Mouse (Mus musculus): ENCODE results near the gene Ubl3. TPM values are rescaled to one million over a fixed set of nuclear protein-coding genes. Genes with fewer than 3 reads are reported as not detected.
A peak's percentile ranks its signal among the peaks of the same experiment; 100 is the strongest.

The Ubl3 gene
- polyA plus RNA-seq, 1 experiment from 2014 or later: 76.6 TPM

GRCm38 (mm10) chr5:148554701-148555100 is 2.1 kb upstream of the Ubl3 start:
- Histone ChIP-seq H3K4me2 (replicated peaks; ENCODE audit: low read depth, low read length) (peak overlapping the region; percentile 34), H3K4me1 (replicated peaks; ENCODE audit: control insufficient read depth, insufficient read depth, low read length) (peaks cover 9% of the 10 kb centered on the region; the same call in 1 of the 2 replicates), H3K27ac (ENCODE audit: low read depth, low read length) (no peak overlapping the region), H3K4me3 (ENCODE audit: low read depth, low read length) (peak overlapping the region; percentile 13; the same call in 1 of the 2 replicates), H3K36me3 (ENCODE audit: control insufficient read depth, insufficient read depth, low read length) (no peaks in the 10 kb centered on the region), H3K9ac (ENCODE audit: low read depth, low read length) (peak overlapping the region; percentile 15; the same call in 1 of the 2 replicates), H3K27me3 (ENCODE audit: control insufficient read depth, insufficient read depth, low read length) (no peaks in the 10 kb centered on the region; the same call in 1 of the 2 replicates), H3K9me3 (ENCODE audit: control insufficient read depth, low read length) (no peaks in the 10 kb centered on the region)
- ATAC-seq (ENCODE audit: low FRiP score) (no peak), DNase-seq (ENCODE audit: low spot score) (peak; percentile 35)
- 4% methylated on average over 16 of the region's 16 CpGs for WGBS

- Histone ChIP-seq H3K4me1 (replicated peaks; ENCODE audit: control insufficient read depth, insufficient read depth, low read length) (peaks cover 12% of the 10 kb centered on the region; the same call in 1 of the 2 replicates), H3K27ac (ENCODE audit: low read depth, low read length) (no peak overlapping the region), H3K4me3 (ENCODE audit: low read depth, low read length) (no peak overlapping the region), H3K9me3 (ENCODE audit: control insufficient read depth, low read length) (no peaks in the 10 kb centered on the region), H3K36me3 (ENCODE audit: control insufficient read depth, insufficient read depth, low read length) (no peaks in the 10 kb centered on the region), H3K9ac (ENCODE audit: low read depth, low read length) (no peak overlapping the region), H3K27me3 (ENCODE audit: control insufficient read depth, insufficient read depth, low read length) (no peaks in the 10 kb centered on the region; the same call in 1 of the 2 replicates), H3K4me2 (replicated peaks; ENCODE audit: low read depth, low read length) (peak overlapping the region; percentile 34)
- WGBS: 15% methylated on average over 7 of the region's 7 CpGs
- ATAC-seq (ENCODE audit: low FRiP score) (no peak), DNase-seq (ENCODE audit: low spot score) (no peak)
Measured at GRCm38 (mm10) chr5:148554242-148554641, 1.7 kb upstream of the Ubl3 start.

GRCm38 (mm10) chr5:148553723-148554122 is 1.1 kb upstream of the Ubl3 start:
- Histone ChIP-seq H3K27me3 (ENCODE audit: control insufficient read depth, insufficient read depth, low read length) (no peaks in the 10 kb centered on the region; the same call in 1 of the 2 replicates), H3K4me1 (replicated peaks; ENCODE audit: control insufficient read depth, insufficient read depth, low read length) (peaks cover 13% of the 10 kb centered on the region; the same call in 1 of the 2 replicates), H3K9ac (ENCODE audit: low read depth, low read length) (no peak overlapping the region), H3K27ac (ENCODE audit: low read depth, low read length) (no peak overlapping the region), H3K9me3 (ENCODE audit: control insufficient read depth, low read length) (no peaks in the 10 kb centered on the region), H3K4me3 (ENCODE audit: low read depth, low read length) (no peak overlapping the region), H3K4me2 (replicated peaks; ENCODE audit: low read depth, low read length) (no peak overlapping the region), H3K36me3 (ENCODE audit: control insufficient read depth, insufficient read depth, low read length) (no peaks in the 10 kb centered on the region)
- ATAC-seq (ENCODE audit: low FRiP score): no peak
- DNase-seq (ENCODE audit: low spot score): no peak
- 25% methylated on average over 14 of the region's 14 CpGs for WGBS

- peak overlapping the region; percentile 90 for H3K9ac ChIP-seq (ENCODE audit: low read depth, low read length)
- no peak for ATAC-seq (ENCODE audit: low FRiP score)
Measured at GRCm38 (mm10) chr5:148551764-148552136, 839 bp downstream of the Ubl3 start.

GRCm38 (mm10) chr5:148550821-148551763 is 1.5 kb downstream of the Ubl3 start:
- under 1% methylated on average over 28 of the region's 28 CpGs for WGBS
- Histone ChIP-seq H3K36me3 (ENCODE audit: control insufficient read depth, insufficient read depth, low read length) (no peaks in the 10 kb centered on the region), H3K27ac (ENCODE audit: low read depth, low read length) (peak overlapping the region; percentile 99), H3K4me1 (replicated peaks; ENCODE audit: control insufficient read depth, insufficient read depth, low read length) (peaks cover 13% of the 10 kb centered on the region), H3K27me3 (ENCODE audit: control insufficient read depth, insufficient read depth, low read length) (no peaks in the 10 kb centered on the region; the same call in 1 of the 2 replicates), H3K9me3 (ENCODE audit: control insufficient read depth, low read length) (no peaks in the 10 kb centered on the region), H3K9ac (ENCODE audit: low read depth, low read length) (peak overlapping the region; percentile 90), H3K4me3 (ENCODE audit: low read depth, low read length) (peak overlapping the region; percentile 67), H3K4me2 (replicated peaks; ENCODE audit: low read depth, low read length) (peak overlapping the region; percentile 72)
- DNase-seq (ENCODE audit: low spot score) (peak; percentile 67), ATAC-seq (ENCODE audit: low FRiP score) (no peak)

More at GRCm38 (mm10) chr5:148551764-148552136, 839 bp downstream of the Ubl3 start:
- peaks cover 13% of the 10 kb centered on the region for H3K4me1 ChIP-seq (replicated peaks; ENCODE audit: control insufficient read depth, insufficient read depth, low read length)
- no peaks in the 10 kb centered on the region for H3K9me3 ChIP-seq (ENCODE audit: control insufficient read depth, low read length)
- peak overlapping the region; percentile 99 for H3K27ac ChIP-seq (ENCODE audit: low read depth, low read length)
- peak overlapping the region; percentile 67 for H3K4me3 ChIP-seq (ENCODE audit: low read depth, low read length)
- H3K36me3 ChIP-seq (ENCODE audit: control insufficient read depth, insufficient read depth, low read length): no peaks in the 10 kb centered on the region
- WGBS: under 1% methylated on average over 17 of the region's 17 CpGs
- H3K4me2 ChIP-seq (replicated peaks; ENCODE audit: low read depth, low read length): peak overlapping the region; percentile 72
- H3K27me3 ChIP-seq (ENCODE audit: control insufficient read depth, insufficient read depth, low read length): no peaks in the 10 kb centered on the region; the same call in 1 of the 2 replicates
- DNase-seq (ENCODE audit: low spot score): peak; percentile 56

GRCm38 (mm10) chr5:148550393-148550792 is 2.2 kb downstream of the Ubl3 start:
- Histone ChIP-seq H3K9me3 (ENCODE audit: control insufficient read depth, low read length) (no peaks in the 10 kb centered on the region), H3K4me3 (ENCODE audit: low read depth, low read length) (peak overlapping the region; percentile 67), H3K9ac (ENCODE audit: low read depth, low read length) (peak overlapping the region; percentile 59), H3K27ac (ENCODE audit: low read depth, low read length) (no peak overlapping the region), H3K36me3 (ENCODE audit: control insufficient read depth, insufficient read depth, low read length) (no peaks in the 10 kb centered on the region), H3K4me2 (replicated peaks; ENCODE audit: low read depth, low read length) (peak overlapping the region; percentile 72), H3K4me1 (replicated peaks; ENCODE audit: control insufficient read depth, insufficient read depth, low read length) (peaks cover 13% of the 10 kb centered on the region), H3K27me3 (ENCODE audit: control insufficient read depth, insufficient read depth, low read length) (no peaks in the 10 kb centered on the region; the same call in 1 of the 2 replicates)
- peak; percentile 19 for DNase-seq (ENCODE audit: low spot score)
- WGBS: 1% methylated on average over 6 of the region's 6 CpGs
- ATAC-seq (ENCODE audit: low FRiP score): no peak

GRCm38 (mm10) chr5:148549307-148549706 is 3.3 kb downstream of the Ubl3 start:
- Histone ChIP-seq H3K9me3 (ENCODE audit: control insufficient read depth, low read length) (no peaks in the 10 kb centered on the region), H3K27me3 (ENCODE audit: control insufficient read depth, insufficient read depth, low read length) (no peaks in the 10 kb centered on the region; the same call in 1 of the 2 replicates), H3K4me3 (ENCODE audit: low read depth, low read length) (no peak overlapping the region), H3K27ac (ENCODE audit: low read depth, low read length) (no peak overlapping the region), H3K9ac (ENCODE audit: low read depth, low read length) (no peak overlapping the region), H3K36me3 (ENCODE audit: control insufficient read depth, insufficient read depth, low read length) (no peaks in the 10 kb centered on the region), H3K4me1 (replicated peaks; ENCODE audit: control insufficient read depth, insufficient read depth, low read length) (peaks cover 7% of the 10 kb centered on the region), H3K4me2 (replicated peaks; ENCODE audit: low read depth, low read length) (peak overlapping the region; percentile 72; the same call in 1 of the 2 replicates)
- DNase-seq (ENCODE audit: low spot score) (peak; percentile 21), ATAC-seq (ENCODE audit: low FRiP score) (no peak)
- WGBS: 10% methylated on average over 4 of the region's 4 CpGs

- Histone ChIP-seq H3K4me3 (ENCODE audit: low read depth, low read length) (no peak overlapping the region), H3K9me3 (ENCODE audit: control insufficient read depth, low read length) (no peaks in the 10 kb centered on the region), H3K27ac (ENCODE audit: low read depth, low read length) (no peak overlapping the region), H3K9ac (ENCODE audit: low read depth, low read length) (no peak overlapping the region), H3K4me2 (replicated peaks; ENCODE audit: low read depth, low read length) (no peak overlapping the region), H3K4me1 (replicated peaks; ENCODE audit: control insufficient read depth, insufficient read depth, low read length) (peaks cover 7% of the 10 kb centered on the region), H3K27me3 (ENCODE audit: control insufficient read depth, insufficient read depth, low read length) (no peaks in the 10 kb centered on the region; the same call in 1 of the 2 replicates), H3K36me3 (ENCODE audit: control insufficient read depth, insufficient read depth, low read length) (no peaks in the 10 kb centered on the region)
- 62% methylated on average over 9 of the region's 9 CpGs for WGBS
- DNase-seq (ENCODE audit: low spot score) (no peak), ATAC-seq (ENCODE audit: low FRiP score) (no peak)
Measured at GRCm38 (mm10) chr5:148548568-148548967, 4.0 kb downstream of the Ubl3 start.

All from hindbrain, embryonic 11.5 days (tissue).